Comparison of ENCODE assay signal across 8 mouse cellular contexts in the genomic region with DNA sequence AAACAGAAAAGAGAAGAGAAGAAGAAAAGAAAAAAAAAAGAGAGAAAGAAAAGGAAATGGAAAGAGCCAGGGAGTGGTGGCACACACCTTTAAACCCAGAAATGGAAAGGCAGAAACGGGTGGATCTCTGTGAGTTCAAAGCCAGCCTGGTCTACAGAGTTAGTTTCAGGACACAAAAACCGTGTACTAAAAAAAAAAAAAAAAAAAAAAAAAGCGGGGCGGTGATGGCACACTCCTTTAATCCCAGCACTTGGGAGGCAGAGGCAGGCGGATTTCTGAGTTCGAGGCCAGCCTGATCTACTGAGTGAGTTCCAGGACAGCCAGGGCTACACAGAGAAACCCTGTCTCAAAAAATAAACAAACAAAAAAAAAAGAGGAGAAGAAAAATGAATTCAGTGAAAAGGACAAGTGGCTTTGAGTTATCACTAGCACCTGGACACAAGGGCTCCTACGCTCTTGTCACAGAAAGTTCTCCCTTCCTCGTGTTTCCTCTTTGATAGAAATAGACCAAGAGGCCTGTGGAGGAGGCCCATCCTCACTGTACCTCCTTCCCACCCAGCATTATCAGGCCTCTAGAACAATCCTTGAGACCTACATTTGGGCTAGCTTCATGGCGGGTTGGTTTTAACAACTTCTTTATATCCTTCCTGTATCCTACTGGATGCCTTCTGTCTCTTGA. TPM values are rescaled to one million over a fixed set of nuclear protein-coding genes. Genes with fewer than 3 reads are reported as not detected.
A peak's percentile ranks its signal among the peaks of the same experiment; 100 is the strongest.
DNase-seq lines count a peak whose midpoint lies in the region; ATAC-seq and TF ChIP-seq lines count a peak whose summit lies in the region.

No protein-coding gene starts in this region.

- H3K36me3 ChIP-seq in heart, embryonic 16.5 days (ENCODE audit: control insufficient read depth, insufficient read depth): peaks cover 11% of the 10 kb centered on the region
- H3K36me3 ChIP-seq in ES-Bruce4 (ENCODE audit: control insufficient read depth, insufficient read depth, low read length, poor library complexity, severe bottlenecking): peaks cover 10% of the 10 kb centered on the region
- peaks cover 16% of the 10 kb centered on the region for H3K36me3 ChIP-seq in embryonic facial prominence, embryonic 14.5 days (ENCODE audit: control insufficient read depth, insufficient read depth, low read length)
- H3K36me3 ChIP-seq in liver, embryonic 12.5 days: peaks cover 24% of the 10 kb centered on the region

- peak overlapping the region; percentile 98 for H3K9ac ChIP-seq in heart, embryonic 16.5 days (ENCODE audit: low read length)
- H3K9ac ChIP-seq in ES-Bruce4 (ENCODE audit: low read depth, poor library complexity, severe bottlenecking): peak overlapping the region; percentile 95
- H3K9ac ChIP-seq in embryonic facial prominence, embryonic 14.5 days (ENCODE audit: low read depth, low read length): peak overlapping the region; percentile 95; the same call in 1 of the 2 replicates
- peak overlapping the region; percentile 89 for H3K9ac ChIP-seq in liver, embryonic 12.5 days

- peak overlapping the region; percentile 98 for H3K27ac ChIP-seq in heart, embryonic 16.5 days (ENCODE audit: low read length)
- no peak overlapping the region for H3K27ac ChIP-seq in ES-Bruce4 (ENCODE audit: insufficient read depth, low read length)
- H3K27ac ChIP-seq in embryonic facial prominence, embryonic 14.5 days (replicated peaks; ENCODE audit: low read depth, low read length): peak overlapping the region; percentile 99
- H3K27ac ChIP-seq in liver, embryonic 12.5 days: peak overlapping the region; percentile 93

- peak overlapping the region; percentile 82; the same call in 1 of the 2 replicates for H3K4me2 ChIP-seq in heart, embryonic 16.5 days (ENCODE audit: low read depth, low read length)
- H3K4me2 ChIP-seq in embryonic facial prominence, embryonic 14.5 days (ENCODE audit: low read depth, low read length): peak overlapping the region; percentile 65; the same call in 1 of the 2 replicates
- H3K4me2 ChIP-seq in liver, embryonic 12.5 days: peak overlapping the region; percentile 89

- intact Hi-C loops in heart, postnatal 10 days (cut with DNase I): no loop called here

- TF ChIP-seq POLR2A in ES-Bruce4 (IDR thresholded peaks at IDR 0.05; ENCODE audit: insufficient read depth, low read length): no peak

- ATAC-seq in heart, embryonic 16.5 days (replicated peaks; ENCODE audit: extremely low read depth, insufficient read depth, low FRiP score): no peak
- ATAC-seq in embryonic facial prominence, embryonic 14.5 days (ENCODE audit: low read depth): no peak
- ATAC-seq in liver, embryonic 12.5 days: no peak

- 82% methylated on average over 9 of the region's 9 CpGs for WGBS in heart, embryonic 16.5 days
- WGBS in embryonic facial prominence, embryonic 14.5 days: 91% methylated on average over 8 of the region's 9 CpGs
- WGBS in liver, embryonic 12.5 days (ENCODE audit: insufficient replicate concordance): 64% methylated on average over 8 of the region's 9 CpGs

- no peaks in the 10 kb centered on the region for H3K9me3 ChIP-seq in heart, embryonic 16.5 days (replicated peaks; ENCODE audit: control insufficient read depth, low read length)
- no peaks in the 10 kb centered on the region for H3K9me3 ChIP-seq in ES-Bruce4 (replicated peaks; ENCODE audit: control insufficient read depth, insufficient read depth, low read length, poor library complexity, severe bottlenecking)
- H3K9me3 ChIP-seq in embryonic facial prominence, embryonic 14.5 days (ENCODE audit: control insufficient read depth, low read length): no peaks in the 10 kb centered on the region
- no peaks in the 10 kb centered on the region for H3K9me3 ChIP-seq in liver, embryonic 12.5 days (replicated peaks)

- peak overlapping the region; percentile 96; the same call in 1 of the 2 replicates for H3K4me3 ChIP-seq in heart, embryonic 16.5 days (ENCODE audit: low read length)
- no peak overlapping the region for H3K4me3 ChIP-seq in ES-Bruce4 (ENCODE audit: low read depth, low read length)
- H3K4me3 ChIP-seq in embryonic facial prominence, embryonic 14.5 days (ENCODE audit: low read depth, low read length): peak overlapping the region; percentile 88
- peak overlapping the region; percentile 84; the same call in 1 of the 2 replicates for H3K4me3 ChIP-seq in liver, embryonic 12.5 days

- DNase-seq in heart, postnatal 10 days: no peak
- no peak for DNase-seq in embryonic facial prominence, embryonic 14.5 days (ENCODE audit: low spot score)
- DNase-seq in frontal cortex, postnatal 14 days (ENCODE audit: low spot score in 2 of 2): no peak
- DNase-seq in cerebellum, postnatal 14 days: no peak
- DNase-seq in retina, embryonic 14.5 days (ENCODE audit: low spot score): no peak

- no peak for TF ChIP-seq CTCF in ES-Bruce4 (IDR thresholded peaks at IDR 0.05; ENCODE audit: low read depth, low read length)

- no peaks in the 10 kb centered on the region for H3K27me3 ChIP-seq in heart, embryonic 16.5 days (ENCODE audit: control insufficient read depth, insufficient read depth, low read length)
- H3K27me3 ChIP-seq in ES-Bruce4 (ENCODE audit: control insufficient read depth, insufficient read depth, low read length, poor library complexity, severe bottlenecking): no peaks in the 10 kb centered on the region
- no peaks in the 10 kb centered on the region for H3K27me3 ChIP-seq in embryonic facial prominence, embryonic 14.5 days (replicated peaks; ENCODE audit: control insufficient read depth, insufficient read depth, low read length)
- H3K27me3 ChIP-seq in liver, embryonic 12.5 days (replicated peaks): no peaks in the 10 kb centered on the region

- peaks cover 26% of the 10 kb centered on the region for H3K4me1 ChIP-seq in heart, embryonic 16.5 days (ENCODE audit: control insufficient read depth, insufficient read depth, low read length)
- peaks cover 3% of the 10 kb centered on the region for H3K4me1 ChIP-seq in ES-Bruce4 (ENCODE audit: control insufficient read depth, insufficient read depth, low read length)
- peaks cover 15% of the 10 kb centered on the region for H3K4me1 ChIP-seq in embryonic facial prominence, embryonic 14.5 days (ENCODE audit: control insufficient read depth, insufficient read depth, low read length)
- H3K4me1 ChIP-seq in liver, embryonic 12.5 days: peaks cover 44% of the 10 kb centered on the region

- TF ChIP-seq EP300 in ES-Bruce4 (IDR thresholded peaks at IDR 0.05; ENCODE audit: insufficient read depth, low read depth, low read length): no peak

RNA-seq across cellular contexts. Expression of a gene that starts 1.3 kb away (rescaled TPM):
- 9.2 and 9.5 TPM in 2 replicates for polyA plus RNA-seq in heart, embryonic 16.5 days (2015; fragmentation: Nextera tagmentation; extraction: Ambion mirVana)
- 10 to 100 TPM; 11.5 to 12.2 TPM for total RNA-seq in heart, postnatal 10 days (2021)
- 9.1 and 10.6 TPM in 2 replicates for polyA plus RNA-seq in ES-Bruce4 (2011; ENCODE audit: insufficient read depth, insufficient read length, low read depth, missing spikeins)
- polyA plus RNA-seq in embryonic facial prominence, embryonic 14.5 days (2014; fragmentation: Nextera tagmentation; extraction: Ambion mirVana): 11.9 and 13.9 TPM in 2 replicates
- polyA plus RNA-seq in liver, embryonic 12.5 days (2016; fragmentation: Nextera tagmentation; extraction: Ambion mirVana): 10.5 and 11.2 TPM in 2 replicates

RNA-seq across cellular contexts. Expression of a gene that starts 27.7 kb away (rescaled TPM):
- 3.8 and 9.7 TPM in 2 replicates for polyA plus RNA-seq in heart, embryonic 16.5 days (2015; fragmentation: Nextera tagmentation; extraction: Ambion mirVana)
- under 1 TPM; 0.47 to 0.89 TPM for total RNA-seq in heart, postnatal 10 days (2021)
- 5.8 and 6.2 TPM in 2 replicates for polyA plus RNA-seq in ES-Bruce4 (2011; ENCODE audit: insufficient read depth, insufficient read length, low read depth, missing spikeins)
- 33.7 and 52.0 TPM in 2 replicates for polyA plus RNA-seq in embryonic facial prominence, embryonic 14.5 days (2014; fragmentation: Nextera tagmentation; extraction: Ambion mirVana)
- polyA plus RNA-seq in liver, embryonic 12.5 days (2016; fragmentation: Nextera tagmentation; extraction: Ambion mirVana): 1.9 TPM in 2 replicates

RNA-seq across cellular contexts. Expression of a gene that starts 33.8 kb away (rescaled TPM):
- polyA plus RNA-seq in heart, embryonic 16.5 days (2015; fragmentation: Nextera tagmentation; extraction: Ambion mirVana): 53.4 and 54.5 TPM in 2 replicates
- total RNA-seq in heart, postnatal 10 days (2021): 10 to 100 TPM; 42.2 to 45.1 TPM
- polyA plus RNA-seq in ES-Bruce4 (2011; ENCODE audit: insufficient read depth, insufficient read length, low read depth, missing spikeins): 30.2 and 30.9 TPM in 2 replicates
- 56.9 and 62.8 TPM in 2 replicates for polyA plus RNA-seq in embryonic facial prominence, embryonic 14.5 days (2014; fragmentation: Nextera tagmentation; extraction: Ambion mirVana)
- polyA plus RNA-seq in liver, embryonic 12.5 days (2016; fragmentation: Nextera tagmentation; extraction: Ambion mirVana): 48.6 and 51.5 TPM in 2 replicates

RNA-seq across cellular contexts. Expression of a gene that starts 47.7 kb away (rescaled TPM):
- polyA plus RNA-seq in heart, embryonic 16.5 days (2015; fragmentation: Nextera tagmentation; extraction: Ambion mirVana): 0.21 and 0.68 TPM in 2 replicates
- total RNA-seq in heart, postnatal 10 days (2021): under 1 TPM; 0.72 to 0.79 TPM
- polyA plus RNA-seq in ES-Bruce4 (2011; ENCODE audit: insufficient read depth, insufficient read length, low read depth, missing spikeins): 1.6 and 1.9 TPM in 2 replicates
- polyA plus RNA-seq in embryonic facial prominence, embryonic 14.5 days (2014; fragmentation: Nextera tagmentation; extraction: Ambion mirVana): 0.56 and 1.1 TPM in 2 replicates
- polyA plus RNA-seq in liver, embryonic 12.5 days (2016; fragmentation: Nextera tagmentation; extraction: Ambion mirVana): 0.50 and 0.63 TPM in 2 replicates

RNA-seq across cellular contexts. Expression of a gene that starts 55.4 kb away (rescaled TPM):
- polyA plus RNA-seq in heart, embryonic 16.5 days (2015; fragmentation: Nextera tagmentation; extraction: Ambion mirVana): 52.0 and 67.2 TPM in 2 replicates
- total RNA-seq in heart, postnatal 10 days (2021): 10 to 100 TPM; 39.1 to 40.9 TPM
- polyA plus RNA-seq in ES-Bruce4 (2011; ENCODE audit: insufficient read depth, insufficient read length, low read depth, missing spikeins): 52.4 and 55.9 TPM in 2 replicates
- polyA plus RNA-seq in embryonic facial prominence, embryonic 14.5 days (2014; fragmentation: Nextera tagmentation; extraction: Ambion mirVana): 50.1 and 55.1 TPM in 2 replicates
- 8.4 and 8.7 TPM in 2 replicates for polyA plus RNA-seq in liver, embryonic 12.5 days (2016; fragmentation: Nextera tagmentation; extraction: Ambion mirVana)
